Mouse (Mus musculus) layer of hippocampus, postnatal 10 days (tissue): Measurements from ENCODE around the gene Prdm12. TPM values are rescaled to one million over a fixed set of nuclear protein-coding genes. Genes with fewer than 3 reads are reported as not detected.

ENCODE experiments used
- DNase-seq, 2 experiments: peaks; one replicate each; pipeline ENCODE4 v3.0.0; 2021; ENCODE audit warnings: low spot score in 2 of 2
- long read RNA-seq: library from polyadenylated mRNA; stranded (forward); transcript quantifications from one replicate; pipeline ENCODE4 v2.0.0, GENCODE M21; 2023
- total RNA-seq, 2 experiments: library from RNA; stranded (reverse); gene quantifications; 2 replicates each; pipeline ENCODE4 v1.2.3; 2021

The Prdm12 gene
- total RNA-seq: under 1 TPM in 1 of 2 experiments, not detected in 1; 0.31 TPM
- long read RNA-seq: 0 reads

- no peak for DNase-seq
These were observed at the start of gene Prdm12 for GRCm38 (mm10) chr2:31639901-31640608. Gene Prdm12 (plus strand): TSS chr2:31640037.

DNA sequence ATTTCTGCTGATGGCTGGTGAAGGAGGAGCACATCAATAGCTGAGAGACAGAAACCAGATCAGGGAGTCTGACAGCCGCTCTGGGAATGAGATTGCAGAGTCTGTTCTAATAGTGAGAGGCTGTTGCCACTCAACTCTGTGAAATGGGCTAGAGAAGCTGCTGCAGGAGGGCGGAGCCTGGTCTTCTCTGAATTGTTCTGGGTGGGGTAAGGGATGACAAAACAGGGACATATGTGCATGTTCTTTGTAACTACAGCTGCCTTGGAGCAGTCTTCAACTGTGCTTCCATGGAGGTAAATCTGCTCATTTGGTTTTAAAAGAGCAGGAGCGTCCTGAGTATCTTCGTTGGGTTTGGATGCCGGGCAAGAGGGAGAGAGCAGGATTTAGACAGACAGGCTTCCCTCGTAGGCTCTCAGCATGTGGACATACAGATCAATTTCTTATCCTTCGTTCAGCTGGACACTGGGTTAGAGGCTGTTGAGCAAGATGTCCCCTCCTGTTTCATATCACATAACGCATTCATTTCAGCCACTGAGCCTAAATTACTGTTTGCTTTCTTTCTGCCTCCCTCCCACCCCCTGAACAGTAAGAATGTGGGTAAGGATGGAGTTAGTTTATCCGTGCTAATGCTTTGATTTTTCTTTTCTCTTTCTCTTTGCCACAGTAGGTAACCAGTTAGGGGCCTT, 47.9 kb upstream of the Prdm12 start:
- no peak for DNase-seq

DNA sequence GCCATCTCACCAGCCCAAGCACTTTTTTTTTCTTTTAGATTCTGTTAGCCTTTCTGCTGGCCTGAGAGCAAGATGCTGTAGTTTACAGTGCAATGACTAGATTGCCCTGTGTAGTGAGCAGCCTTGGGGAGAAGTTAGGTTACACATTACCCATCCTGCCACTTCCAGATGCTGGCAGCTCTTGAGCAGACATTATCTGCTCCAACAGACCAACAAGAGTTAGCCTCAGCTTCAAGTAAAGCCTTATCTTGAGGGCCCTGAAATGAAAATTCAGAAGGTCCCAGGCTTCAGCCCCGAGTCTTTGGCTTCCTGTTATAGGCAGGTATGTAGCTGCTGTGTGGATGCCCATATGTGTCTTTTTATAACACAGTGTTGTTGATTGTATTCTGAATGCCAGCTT, 32.3 kb upstream of the Prdm12 start:
- DNase-seq: no peak

- peak; percentile 37 to 52 for DNase-seq
These were observed 30.0 kb upstream of the Prdm12 start for GRCm38 (mm10) chr2:31609859-31610261.

DNA sequence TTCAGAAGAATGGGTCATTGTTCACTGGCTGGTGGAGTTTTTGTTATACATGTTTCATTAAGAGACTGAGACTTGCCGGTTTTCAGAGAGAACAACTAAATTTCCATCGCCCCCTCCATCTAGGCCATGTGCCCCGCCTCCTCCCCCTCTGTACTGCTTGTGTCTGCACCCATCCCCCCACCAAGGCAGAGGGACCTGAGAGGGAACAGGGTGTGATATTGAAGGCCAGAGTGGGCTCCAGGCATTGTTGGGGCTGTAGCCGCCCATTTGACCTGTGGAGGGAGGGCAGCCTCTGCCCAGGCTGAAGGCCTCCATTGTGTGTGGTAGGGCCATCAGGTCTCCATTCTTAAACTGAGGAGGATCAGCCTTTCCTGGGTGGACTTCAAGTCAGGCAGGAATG, 28.9 kb upstream of the Prdm12 start:
- no peak for DNase-seq

DNA sequence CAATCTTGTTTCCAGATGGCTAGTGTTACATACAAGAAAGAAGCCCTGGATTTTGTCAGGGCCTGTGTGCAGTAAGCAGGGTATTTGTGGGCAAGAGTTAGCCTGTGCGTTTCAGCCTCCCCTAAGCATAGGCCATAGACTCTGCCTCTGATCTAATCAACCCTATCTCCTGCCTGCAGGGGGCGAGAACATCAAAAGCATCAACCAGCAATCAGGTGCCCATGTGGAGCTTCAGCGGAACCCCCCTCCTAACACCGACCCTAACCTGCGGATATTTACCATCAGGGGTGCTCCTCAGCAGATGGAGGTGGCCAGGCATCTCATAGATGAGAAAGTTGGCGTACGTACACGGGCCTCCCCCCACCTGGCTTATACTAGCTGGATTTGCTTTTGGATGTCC, 28.4 kb upstream of the Prdm12 start:
- no peak for DNase-seq

DNA sequence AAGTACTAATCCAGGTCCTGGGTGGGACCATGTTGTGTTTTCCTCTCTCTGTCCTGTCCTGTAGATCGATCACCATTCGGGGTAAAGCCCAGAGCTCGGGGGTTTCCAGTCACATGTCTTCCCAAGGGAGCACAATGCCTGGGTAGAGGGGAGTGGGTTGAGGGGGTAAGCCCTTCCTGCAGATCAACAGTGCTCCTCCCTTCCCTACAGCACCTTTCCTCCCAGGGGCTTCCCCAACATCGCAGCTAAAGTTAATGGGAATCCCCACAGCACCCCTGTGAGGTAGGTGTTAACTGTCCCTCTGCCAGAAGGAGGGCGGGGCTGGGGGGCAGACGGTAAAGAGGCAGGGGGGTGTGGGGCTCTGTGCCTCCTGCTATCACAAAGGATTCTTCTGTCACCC, 27.2 kb upstream of the Prdm12 start:
- DNase-seq: no peak

DNA sequence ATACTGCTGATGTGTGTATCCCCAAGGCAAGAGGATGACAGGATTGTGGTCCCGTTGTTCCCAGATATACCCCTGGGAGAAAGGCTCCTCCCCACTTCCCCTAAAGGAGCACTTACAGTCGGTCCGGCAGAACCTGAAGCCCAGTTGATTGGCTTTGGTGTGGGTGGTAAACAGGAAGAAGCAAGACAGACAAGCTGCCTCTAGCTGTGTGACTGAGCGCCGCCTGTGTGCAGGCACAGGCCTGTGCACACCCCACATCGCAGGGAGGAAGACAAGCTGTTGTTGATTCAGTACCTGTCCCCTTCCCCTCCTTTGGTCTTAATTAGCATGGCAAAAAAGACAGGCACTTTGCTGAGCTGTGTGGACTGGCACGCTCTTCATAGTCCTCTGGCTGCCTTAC, 26.1 kb upstream of the Prdm12 start:
- no peak for DNase-seq

DNA sequence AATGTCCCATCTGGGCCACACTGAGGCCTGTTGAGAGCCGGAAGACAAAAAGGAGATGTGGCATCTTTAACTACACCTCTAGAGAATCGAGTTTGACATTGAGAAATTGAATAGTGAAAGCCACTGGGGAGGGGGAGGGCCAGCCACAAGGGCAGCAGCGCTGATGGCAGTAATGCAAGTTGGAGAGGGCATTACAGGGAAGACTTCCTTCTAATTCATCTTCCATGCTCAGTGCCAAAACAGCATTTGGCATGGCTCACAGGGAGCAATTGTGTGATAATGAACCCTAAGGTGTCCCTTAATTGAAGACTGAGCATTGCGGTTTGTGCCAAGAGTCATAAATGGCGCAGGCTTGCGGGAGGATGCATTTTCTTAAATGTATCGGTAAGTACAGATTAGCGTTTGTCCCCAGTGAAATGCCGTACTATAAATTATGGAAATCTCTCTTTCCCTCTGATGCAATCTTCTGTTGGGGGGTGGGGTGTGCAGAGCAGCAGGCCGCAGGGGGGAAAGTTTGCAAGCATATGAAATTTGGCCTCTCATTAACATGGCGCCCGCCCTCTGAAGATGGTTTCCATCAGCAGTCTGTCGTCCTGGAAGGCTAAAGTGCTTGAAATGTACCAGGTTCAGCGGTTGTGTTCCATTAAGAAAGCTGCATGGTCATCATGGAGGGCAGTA, 21.2 kb upstream of the Prdm12 start:
- DNase-seq: no peak

DNA sequence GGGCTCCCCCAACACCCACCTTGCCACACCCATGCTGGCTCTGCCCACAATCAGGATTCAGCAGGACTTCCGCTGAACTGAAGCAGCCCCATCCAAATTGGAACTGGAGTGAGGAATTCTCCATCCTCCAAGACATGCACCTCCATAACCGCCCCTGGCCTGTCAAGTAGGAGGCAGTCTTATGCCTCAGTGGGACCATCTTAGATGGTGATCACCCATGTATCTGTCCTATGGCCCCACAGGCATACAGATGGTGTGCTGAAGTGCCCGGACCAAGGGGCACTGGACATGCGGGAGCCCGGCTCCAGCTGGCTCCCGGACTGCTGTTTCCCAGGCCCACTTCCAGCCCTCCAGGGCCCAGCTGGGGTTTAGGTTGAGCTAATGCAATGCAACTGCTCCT, 20.6 kb upstream of the Prdm12 start:
- no peak for DNase-seq

DNA sequence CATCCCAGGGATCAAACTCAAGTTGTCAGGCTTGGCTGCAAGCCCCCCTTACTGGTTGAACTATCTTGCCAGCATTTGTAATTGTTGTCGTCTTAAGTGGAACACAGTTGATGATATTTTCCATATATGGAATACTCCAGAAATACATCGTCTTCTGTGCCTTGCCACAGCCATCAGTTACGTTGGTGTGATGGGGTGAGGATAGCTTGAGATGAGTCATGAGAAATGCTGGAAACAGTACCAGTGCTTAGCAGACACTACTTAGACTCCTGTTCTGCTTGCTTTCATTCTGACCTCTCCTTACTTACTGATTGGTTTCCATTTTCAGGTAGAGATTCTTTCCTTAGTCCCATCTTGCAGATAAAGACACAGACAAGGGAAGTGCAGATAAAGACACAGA, 6.3 kb upstream of the Prdm12 start:
- no peak for DNase-seq

- no peak for DNase-seq
These were observed 4.3 kb upstream of the Prdm12 start for GRCm38 (mm10) chr2:31635281-31636137.

GRCm38 (mm10) chr2:31636138-31636741, 3.6 kb upstream of the Prdm12 start:
- no peak for DNase-seq

- no peak for DNase-seq
These were observed 3.1 kb upstream of the Prdm12 start for GRCm38 (mm10) chr2:31636742-31637141.

DNA sequence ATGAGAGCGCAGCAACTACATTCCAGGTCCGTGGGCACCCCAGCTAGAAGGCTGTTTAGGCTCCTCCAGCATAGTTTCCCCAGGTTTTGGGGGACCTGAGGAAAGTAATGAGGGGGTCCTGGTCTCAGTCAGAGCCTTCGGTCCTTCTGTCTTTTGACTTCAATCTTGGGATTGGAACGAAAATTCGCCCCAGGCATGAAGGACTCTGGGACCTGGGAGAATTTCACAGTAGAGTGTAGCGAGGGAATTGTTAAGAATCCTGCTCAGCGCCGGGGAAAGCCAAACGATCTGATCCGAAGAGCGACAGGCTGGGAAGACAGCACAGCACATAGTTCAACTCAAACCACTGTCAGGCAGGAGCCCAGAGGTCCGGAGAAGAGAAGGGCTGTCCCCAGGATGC, 2.5 kb upstream of the Prdm12 start:
- no peak for DNase-seq

DNA sequence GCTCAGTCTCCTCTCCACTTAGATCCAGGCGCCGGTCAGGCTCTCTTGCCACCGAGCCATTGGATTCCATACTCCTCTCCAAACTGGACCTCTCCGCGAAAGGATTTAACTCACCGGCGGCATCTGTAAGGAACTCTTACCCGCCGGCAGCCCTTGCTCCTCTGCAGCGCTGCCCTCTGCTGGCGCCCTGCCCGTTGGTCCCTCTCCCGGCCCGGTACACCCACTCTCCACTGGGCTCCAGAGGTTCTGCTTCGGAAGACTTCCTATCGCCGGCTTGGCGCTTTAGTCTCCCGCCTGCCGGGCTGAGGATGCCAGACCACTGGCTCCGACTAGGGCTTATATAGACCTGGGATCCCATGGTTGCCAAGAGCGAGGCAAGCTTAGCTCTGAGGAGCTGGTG, 2.0 kb upstream of the Prdm12 start:
- peak in 1 of 2 experiments; percentile 45 for DNase-seq

GRCm38 (mm10) chr2:31638581-31639465, 1.0 kb upstream of the Prdm12 start:
- no peak for DNase-seq

DNA sequence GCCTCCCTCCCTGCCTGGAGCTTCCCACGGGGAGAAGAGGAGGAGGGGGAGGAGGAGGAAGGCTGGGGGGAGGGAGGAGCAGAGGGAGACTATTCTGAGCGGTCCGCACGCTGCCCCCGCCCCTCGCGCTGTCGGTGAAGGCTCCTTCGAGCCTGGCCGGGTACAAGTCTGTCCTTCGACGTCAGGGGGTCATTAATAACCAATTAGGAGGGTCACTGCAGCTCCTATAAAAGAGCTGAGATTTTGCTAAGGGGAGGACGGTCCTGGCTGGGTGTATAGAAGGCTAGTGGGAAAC, 424 bp upstream of the Prdm12 start:
- DNase-seq: no peak

DNA sequence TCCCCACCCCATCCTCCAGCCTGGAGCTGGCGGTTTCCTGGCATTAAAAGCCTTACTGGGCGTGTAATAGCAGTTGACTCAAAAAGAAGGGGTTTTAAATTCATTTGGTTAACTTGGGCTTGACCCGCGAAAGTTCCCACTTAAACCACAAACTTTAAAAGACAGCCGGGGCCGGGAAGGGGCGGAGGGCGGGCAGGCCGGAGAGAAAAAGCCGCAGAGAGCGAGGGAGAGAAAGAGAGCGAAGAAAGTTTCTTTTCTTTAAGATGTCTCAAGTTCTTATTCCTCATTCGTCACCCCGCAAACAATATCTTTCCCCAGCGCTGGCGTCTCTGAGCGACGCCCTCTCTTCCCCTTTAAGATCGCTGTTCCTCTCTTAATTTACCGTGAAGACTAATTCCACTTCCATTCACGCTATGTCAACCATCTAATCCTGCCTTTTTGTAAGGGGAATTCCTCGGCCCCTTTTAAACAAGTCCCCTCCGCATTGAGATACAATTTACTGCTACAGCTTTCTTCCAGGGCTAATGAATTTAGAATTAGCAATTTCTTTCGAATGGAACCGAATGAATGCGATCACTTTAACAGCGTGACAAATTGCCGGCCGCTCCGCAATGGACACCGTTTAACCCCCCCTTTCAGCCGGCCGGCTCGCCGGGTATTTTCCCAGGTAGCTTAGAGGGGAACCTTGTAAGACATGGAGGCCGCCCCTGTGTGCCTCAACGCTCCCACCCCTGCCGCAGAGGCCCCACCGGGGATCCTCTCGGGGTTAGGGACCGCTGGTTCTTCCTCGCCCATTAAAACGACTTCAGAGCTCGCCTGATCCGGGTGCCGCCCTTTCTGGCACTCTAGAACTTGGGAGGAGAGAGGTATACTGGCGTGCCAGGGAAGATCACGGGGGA, 1.0 kb downstream of the Prdm12 start:
- no peak for DNase-seq
